Mouse (Mus musculus) neural tube, embryonic 13.5 days (tissue): Measurements from ENCODE around the gene Olfr294. TPM values are rescaled to one million over a fixed set of nuclear protein-coding genes. Genes with fewer than 3 reads are reported as not detected.

Experiments
- ATAC-seq: fragments of 200-750 bp; cut with Nextera tagmentation; 2 replicates; pipeline ENCODE4 v1.8.0; 2017; ENCODE audit warnings: low read depth, mild to moderate bottlenecking, moderate TSS enrichment, moderate library complexity
- H3K27ac ChIP-seq: fragments of 300-500 bp; sonication (generic); replicated peaks from 2 replicates; pipeline ENCODE4 v1.5.1; 2015; ENCODE audit warnings: moderate library complexity, mild to moderate bottlenecking, inconsistent platforms
- H3K27me3 ChIP-seq: fragments of 300-500 bp; sonication (generic); 2 replicates; pipeline ENCODE4 v1.6.1; 2015; ENCODE audit warnings: mild to moderate bottlenecking, inconsistent platforms
- H3K36me3 ChIP-seq: fragments of 300-500 bp; sonication (generic); 2 replicates; pipeline ENCODE4 v1.6.1; 2015; ENCODE audit warnings: mild to moderate bottlenecking, inconsistent platforms
- H3K4me1 ChIP-seq: fragments of 300-500 bp; sonication (generic); replicated peaks from 2 replicates; pipeline ENCODE4 v1.6.1; 2015; ENCODE audit warnings: inconsistent platforms
- H3K4me2 ChIP-seq: fragments of 300-500 bp; sonication (generic); 2 replicates; pipeline ENCODE4 v1.6.1; 2015; ENCODE audit warnings: inconsistent platforms, mild to moderate bottlenecking, moderate library complexity
- H3K4me3 ChIP-seq: fragments of 300-500 bp; sonication (generic); 2 replicates; pipeline ENCODE4 v1.5.1; 2015; ENCODE audit warnings: mild to moderate bottlenecking, inconsistent platforms
- H3K9ac ChIP-seq: fragments of 300-500 bp; sonication (generic); 2 replicates; pipeline ENCODE4 v1.6.1; 2015; ENCODE audit warnings: moderate library complexity, mild to moderate bottlenecking, inconsistent platforms
- H3K9me3 ChIP-seq: fragments of 300-500 bp; sonication (generic); 2 replicates; pipeline ENCODE4 v1.6.1; 2016; ENCODE audit warnings: inconsistent platforms
- WGBS: fragments of 180-500 bp; shearing (Covaris S2); methylation state at CpG from one replicate; pipeline ENCODE4 v1.1.7; 2015; 5-methylcytosine and 5-hydroxymethylcytosine counted together
- polyA plus RNA-seq: library from polyadenylated mRNA; unstranded; fragments of >200 nt; fragmentation: Nextera tagmentation; extraction: Ambion mirVana; gene quantifications from 2 replicates; pipeline ENCODE4 v1.2.1, GENCODE M21; 2015

Olfr294 gene
- not detected in 2 replicates for polyA plus RNA-seq

DNA sequence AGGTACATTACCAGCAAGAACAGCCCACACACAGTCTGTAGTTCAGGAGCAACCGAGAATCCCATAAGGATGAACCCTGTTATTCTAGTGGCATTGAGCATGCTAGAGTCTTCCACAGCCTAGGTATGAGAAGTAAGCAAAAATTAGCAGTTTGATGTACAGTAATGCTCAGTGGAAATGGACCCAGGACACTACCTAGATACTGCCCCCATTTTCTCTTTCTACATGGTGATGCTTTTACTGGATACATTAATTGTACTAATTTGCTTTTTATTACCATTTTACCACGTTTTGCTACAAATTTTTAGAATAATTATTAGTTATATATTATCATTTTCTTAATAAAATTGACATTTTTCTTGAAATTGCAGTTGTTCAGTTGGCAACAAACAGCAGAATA lies at the start of gene Olfr294:
Gene Olfr294, minus strand, starts transcription at position 101 of the 400 bp plus-strand sequence.
- H3K4me2 ChIP-seq: no peak within 1 kb of the TSS
- WGBS: 71% methylated on average over 2 of the region's 2 CpGs
- no peak within 1 kb of the TSS for H3K9ac ChIP-seq
- H3K4me1 ChIP-seq: no peaks in the 10 kb centered on the region
- H3K27ac ChIP-seq: no peak within 1 kb of the TSS
- no peaks in the 10 kb centered on the region for H3K9me3 ChIP-seq
- no peak within 1 kb of the TSS for H3K4me3 ChIP-seq
- H3K36me3 ChIP-seq: no peaks in the 10 kb centered on the region
- ATAC-seq: no peak
- H3K27me3 ChIP-seq: no peaks in the 10 kb centered on the region

DNA sequence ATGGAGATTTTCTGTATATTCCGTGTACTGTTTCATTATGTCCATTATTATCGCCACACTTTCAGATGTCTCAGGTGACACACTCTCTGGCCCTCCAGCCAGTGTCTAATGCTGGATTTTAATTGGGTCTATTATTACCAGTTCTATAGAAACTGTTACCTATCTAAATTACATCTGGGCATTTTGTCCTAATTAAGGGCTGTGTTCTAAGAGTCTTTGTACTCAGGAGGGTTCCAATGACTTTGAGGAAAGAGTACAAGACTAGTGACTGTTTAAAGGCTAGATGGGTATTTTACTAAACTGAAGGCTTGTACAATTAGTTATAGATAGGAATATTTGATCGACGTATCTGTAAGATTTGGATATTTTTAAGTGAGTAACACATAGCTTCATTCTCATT lies 32.3 kb upstream of the Olfr294 start, which contains the start of gene Olfr293:
Gene Olfr293, plus strand, starts transcription at position 301 of the 400 bp plus-strand sequence.
- Histone ChIP-seq H3K4me2 (no peak within 1 kb of the TSS), H3K9ac (no peak within 1 kb of the TSS), H3K27ac (no peak within 1 kb of the TSS), H3K36me3 (no peaks in the 10 kb centered on the region), H3K4me1 (no peaks in the 10 kb centered on the region), H3K27me3 (no peaks in the 10 kb centered on the region), H3K9me3 (no peaks in the 10 kb centered on the region), H3K4me3 (no peak within 1 kb of the TSS)
- no peak for ATAC-seq
- WGBS: 96% methylated on average over 4 of the region's 4 CpGs

DNA sequence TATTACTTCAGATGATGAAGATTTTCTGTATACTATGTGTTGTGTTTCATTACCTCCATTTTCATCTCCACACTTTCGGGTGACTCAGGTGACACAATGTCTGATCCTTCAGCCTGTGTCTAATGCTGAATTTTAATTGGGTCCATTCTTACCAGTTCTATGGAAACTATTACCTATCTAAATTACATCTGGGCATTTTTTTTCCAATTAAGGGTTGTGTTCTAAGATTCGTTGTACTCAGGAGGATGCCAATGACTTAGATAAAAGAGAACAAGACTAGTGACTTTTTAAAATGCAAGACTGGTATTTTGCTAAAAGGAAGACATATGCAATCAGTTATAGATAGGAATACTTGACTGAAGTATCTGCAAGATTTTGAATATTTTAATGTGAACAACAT lies 32.9 kb downstream of the Olfr294 start, which contains the start of gene Olfr295:
Gene Olfr295, plus strand, starts transcription at position 301 of the 400 bp plus-strand sequence.
- H3K4me2 ChIP-seq: no peak within 1 kb of the TSS
- ATAC-seq: no peak
- no peaks in the 10 kb centered on the region for H3K27me3 ChIP-seq
- no peak within 1 kb of the TSS for H3K4me3 ChIP-seq
- 85% methylated on average over 2 of the region's 2 CpGs for WGBS
- no peak within 1 kb of the TSS for H3K9ac ChIP-seq
- no peaks in the 10 kb centered on the region for H3K9me3 ChIP-seq
- no peaks in the 10 kb centered on the region for H3K36me3 ChIP-seq
- no peak within 1 kb of the TSS for H3K27ac ChIP-seq
- H3K4me1 ChIP-seq: no peaks in the 10 kb centered on the region

Other genes starting within 250 kb of the Olfr294 start
- gene Olfr305, start 249.7 kb downstream of the Olfr294 start, polyA plus RNA-seq: not detected in 2 replicates
- not detected in 2 replicates for gene Olfr304, start 230.0 kb downstream of the Olfr294 start, polyA plus RNA-seq
- not detected in 2 replicates for gene Olfr303, start 218.9 kb downstream of the Olfr294 start, polyA plus RNA-seq
- not detected in 2 replicates for gene Olfr301, start 212.8 kb downstream of the Olfr294 start, polyA plus RNA-seq
- not detected in 2 replicates for gene Olfr299, start 156.7 kb downstream of the Olfr294 start, polyA plus RNA-seq
- not detected in 2 replicates for gene Olfr298, start 124.2 kb downstream of the Olfr294 start, polyA plus RNA-seq
- not detected in 2 replicates for gene Olfr297, start 96.7 kb downstream of the Olfr294 start, polyA plus RNA-seq
- not detected in 2 replicates for gene Olfr295, start 32.8 kb downstream of the Olfr294 start, polyA plus RNA-seq
- not detected in 2 replicates for gene Olfr293, start 32.4 kb upstream of the Olfr294 start, polyA plus RNA-seq
- gene Olfr292, start 71.7 kb upstream of the Olfr294 start, polyA plus RNA-seq: not detected in 2 replicates
- 0.30 and 0.43 TPM in 2 replicates for gene Folh1, start 159.3 kb upstream of the Olfr294 start, polyA plus RNA-seq
- gene Vmn2r77, start 178.4 kb upstream of the Olfr294 start, polyA plus RNA-seq: not detected in 2 replicates